Mouse (Mus musculus): Measurements from ENCODE around the gene Ctbp2. TPM values are rescaled to one million over a fixed set of nuclear protein-coding genes. Genes with fewer than 3 reads are reported as not detected.

The Ctbp2 gene
- total RNA-seq, 2 experiments from 2014 or later, result 44.1 to 47.4 TPM

DNA sequence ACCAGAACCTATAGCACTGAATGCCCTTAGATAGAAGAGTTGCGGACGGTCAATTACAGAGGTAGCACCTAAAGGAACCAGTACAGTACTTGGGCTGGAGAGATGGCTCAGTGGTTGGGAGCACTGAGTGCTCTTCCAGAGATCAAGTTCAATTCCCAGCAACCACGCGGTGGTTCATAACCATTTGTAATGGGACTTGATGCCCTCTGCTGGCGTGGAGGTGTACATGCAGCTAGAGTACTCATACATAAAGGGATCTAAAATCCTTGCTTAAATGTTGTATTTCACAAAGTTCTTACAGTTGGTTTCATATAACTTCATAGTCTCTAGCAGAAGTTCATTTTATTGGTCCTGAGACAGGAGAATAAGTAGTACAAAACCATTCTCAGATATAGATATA lies 9.4 kb upstream of the Ctbp2 start:
- no peak overlapping the region for H3K4me3 ChIP-seq
- DNase-seq (ENCODE audit: low spot score in 2 of 2), result no peak
- no peak overlapping the region for H3K27ac ChIP-seq
- TF ChIP-seq CTCF (conservative IDR thresholded peaks at IDR 0.05), result peak; percentile 68

DNA sequence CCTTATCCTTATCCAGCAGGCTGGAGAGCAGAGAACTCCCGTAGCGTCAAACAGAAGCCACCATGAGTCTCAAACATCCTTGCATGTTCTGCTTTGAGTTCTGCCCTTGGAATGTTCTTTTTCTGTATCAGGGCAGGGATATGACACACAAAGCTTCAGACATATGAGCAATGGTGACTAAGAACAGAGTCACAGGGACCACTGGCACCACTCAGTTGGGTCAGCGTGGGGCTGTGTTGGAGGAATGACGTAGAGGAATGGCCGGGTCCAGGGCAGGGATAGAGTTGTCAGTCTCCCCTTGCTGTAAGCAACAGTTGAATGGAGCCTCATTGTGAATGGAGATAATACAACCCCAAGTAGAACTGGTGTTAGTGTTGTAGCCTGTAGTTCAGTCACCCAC lies 8.5 kb upstream of the Ctbp2 start:
- no peak for TF ChIP-seq CTCF (conservative IDR thresholded peaks at IDR 0.05)
- no peak overlapping the region for H3K27ac ChIP-seq
- H3K4me3 ChIP-seq, result no peak overlapping the region
- DNase-seq (ENCODE audit: low spot score in 2 of 2), result no peak

DNA sequence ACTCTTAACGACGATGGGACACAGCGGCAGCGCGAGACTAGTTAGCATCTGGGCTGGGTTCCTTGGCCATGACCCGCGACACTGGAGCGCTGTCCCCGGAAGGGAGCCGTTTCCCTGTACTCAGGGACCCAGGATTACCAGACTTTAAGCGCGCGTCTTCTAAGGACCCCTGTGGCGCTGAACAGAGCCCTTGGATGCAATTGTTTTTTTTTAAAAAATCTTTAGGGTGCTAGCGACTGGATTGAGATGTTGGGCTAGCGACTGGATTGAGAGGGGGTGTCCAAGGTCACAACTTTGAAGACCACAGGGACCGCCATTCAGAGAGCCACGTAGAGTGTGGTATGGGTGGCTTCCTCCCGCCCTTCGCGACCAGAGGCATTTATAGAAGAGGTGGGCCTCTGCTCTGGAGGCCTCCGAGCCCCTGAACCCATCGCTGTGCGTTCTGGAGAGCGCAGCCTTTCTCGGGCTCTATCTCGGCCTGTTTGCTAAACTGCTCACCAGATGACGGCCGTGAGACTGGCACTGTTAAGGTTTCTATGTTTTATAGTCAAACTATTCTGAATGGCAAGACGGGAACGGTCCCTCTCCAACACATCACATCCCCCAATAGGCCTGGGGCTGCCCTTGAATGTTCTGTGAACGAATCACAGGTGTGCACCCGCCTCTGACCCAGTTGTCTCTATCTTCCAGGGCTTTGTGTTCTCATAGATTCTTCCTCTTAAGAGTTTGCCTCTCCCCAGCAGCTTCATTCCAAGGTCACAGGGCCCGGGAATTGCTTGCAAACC lies 739 bp upstream of the Ctbp2 start:
- Histone ChIP-seq H3K4me3 (peak overlapping the region; percentile 85), H3K27ac (peak overlapping the region; percentile 91; the same call in 1 of the 2 replicates)
- DNase-seq (ENCODE audit: low spot score in 2 of 2), result no peak
- TF ChIP-seq CTCF (conservative IDR thresholded peaks at IDR 0.05), result no peak

GRCm38 (mm10) chr7:133123244-133123998 lies 733 bp downstream of the Ctbp2 start, which contains the start of gene Fgfr2:
TSS of gene Fgfr2 (minus strand) at chr7:133123350.
- no peak for TF ChIP-seq CTCF (conservative IDR thresholded peaks at IDR 0.05)
- peak; percentile 17 to 46 for DNase-seq (ENCODE audit: low spot score in 2 of 2)

GRCm38 (mm10) chr7:133122379-133123243 lies 1.5 kb downstream of the Ctbp2 start:
- H3K27ac ChIP-seq, result peak overlapping the region; percentile 91
- TF ChIP-seq CTCF (conservative IDR thresholded peaks at IDR 0.05), result no peak
- peak overlapping the region; percentile 85 for H3K4me3 ChIP-seq
- DNase-seq (ENCODE audit: low spot score in 2 of 2), result peak in 1 of 2 experiments; percentile 30

More at GRCm38 (mm10) chr7:133123244-133123998, 733 bp downstream of the Ctbp2 start, which contains the start of gene Fgfr2:
- Histone ChIP-seq H3K27ac (peak within 1 kb of the TSS; percentile 91), H3K4me3 (peak within 1 kb of the TSS; percentile 85)

DNA sequence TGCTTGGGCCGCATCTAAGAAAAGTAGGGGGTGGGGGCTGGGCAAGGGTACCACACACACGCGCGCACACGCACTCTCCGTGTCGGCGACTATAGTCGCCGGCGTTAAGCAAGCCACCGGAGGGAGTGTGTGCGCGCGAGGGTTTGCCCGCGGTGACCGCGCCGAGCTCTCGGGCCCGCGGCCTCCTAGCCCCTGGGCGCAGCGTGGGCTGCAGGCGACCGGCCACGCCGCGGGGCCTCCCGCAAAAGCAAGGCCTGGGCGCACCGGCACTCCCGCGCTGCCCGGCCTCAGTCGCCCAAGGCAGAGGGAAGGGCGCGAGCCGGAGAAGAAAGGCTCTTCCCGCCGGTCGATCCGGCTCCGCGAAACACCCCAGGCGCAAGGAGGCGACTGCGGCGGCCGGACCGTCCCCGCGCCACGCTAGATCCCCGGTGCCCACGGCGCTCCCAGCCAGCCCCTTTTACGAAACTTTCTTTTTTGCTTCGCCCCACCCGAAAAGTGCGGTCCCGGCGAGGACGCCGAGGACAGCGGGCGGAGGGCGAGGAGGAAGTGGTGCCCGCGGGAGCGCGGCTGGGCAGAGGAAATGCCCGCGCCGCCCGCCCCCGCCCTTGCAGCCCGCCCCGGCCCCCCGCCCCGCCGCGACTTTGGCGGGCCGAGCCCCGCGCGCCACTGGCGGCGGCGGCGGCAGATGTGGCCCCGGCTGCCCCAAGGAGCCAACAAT lies 2.3 kb downstream of the Ctbp2 start:
- 0 out of 2 replicates have a peak, but pooled peaks have one; percentile 14 for TF ChIP-seq CTCF (conservative IDR thresholded peaks at IDR 0.05)
- H3K4me3 ChIP-seq, result peak overlapping the region; percentile 85
- DNase-seq (ENCODE audit: low spot score in 2 of 2), result no peak
- H3K27ac ChIP-seq, result peak overlapping the region; percentile 91

GRCm38 (mm10) chr7:133121080-133121607 lies 3.0 kb downstream of the Ctbp2 start:
- peak overlapping the region; percentile 91 for H3K27ac ChIP-seq

DNA sequence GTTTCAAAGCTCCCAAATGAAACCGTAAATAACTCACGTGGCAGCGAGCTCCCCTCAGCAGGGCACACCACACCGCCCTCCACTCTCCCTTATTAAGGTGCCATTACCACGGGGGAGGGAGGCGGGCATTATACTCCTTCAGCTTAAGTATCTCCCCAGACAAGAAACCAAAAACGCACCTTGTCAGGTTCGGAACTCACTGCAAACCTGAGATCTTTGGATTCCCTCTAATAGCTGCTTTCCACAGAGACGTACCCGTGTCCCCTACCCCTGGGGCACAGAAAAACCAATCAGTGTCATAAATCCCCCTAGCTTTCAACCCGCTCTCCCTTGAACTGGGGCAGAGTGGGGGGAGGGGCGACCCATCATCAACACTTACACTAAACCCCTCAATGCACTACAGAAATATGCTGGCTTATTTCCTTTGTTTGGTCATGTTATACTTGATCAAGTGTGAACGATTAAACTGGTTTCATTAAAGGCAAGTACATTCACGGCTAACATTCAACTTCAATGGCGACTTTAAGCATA lies 3.9 kb downstream of the Ctbp2 start:
- H3K4me3 ChIP-seq, result no peak overlapping the region
- no peak for DNase-seq (ENCODE audit: low spot score in 2 of 2)
- no peak overlapping the region for H3K27ac ChIP-seq
- TF ChIP-seq CTCF (conservative IDR thresholded peaks at IDR 0.05), result no peak

More at GRCm38 (mm10) chr7:133121080-133121607, 3.0 kb downstream of the Ctbp2 start:
- no peak for DNase-seq (ENCODE audit: low spot score in 2 of 2)
- peak overlapping the region; percentile 85 for H3K4me3 ChIP-seq
- TF ChIP-seq CTCF (conservative IDR thresholded peaks at IDR 0.05), result no peak

DNA sequence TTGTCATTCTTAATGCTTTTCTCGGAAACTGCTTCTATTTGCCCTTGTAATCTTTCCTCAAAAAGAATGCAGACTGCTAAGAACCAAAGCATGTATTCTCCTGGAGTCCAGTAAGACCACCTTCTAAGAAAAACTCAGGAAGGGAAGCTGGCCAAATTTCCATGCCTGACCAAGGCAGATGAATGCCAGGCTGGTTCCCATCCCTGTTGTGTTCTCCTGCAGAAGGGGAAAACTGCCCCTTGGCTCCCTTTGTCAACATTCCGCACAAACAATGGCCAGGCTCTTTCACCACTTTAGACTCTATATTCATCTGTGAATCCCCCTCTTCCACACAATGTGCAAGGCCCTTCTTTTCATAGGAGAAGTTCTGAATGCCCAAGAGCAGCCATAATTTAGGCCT lies 6.3 kb downstream of the Ctbp2 start:
- no peak for TF ChIP-seq CTCF (conservative IDR thresholded peaks at IDR 0.05)
- H3K4me3 ChIP-seq, result no peak overlapping the region
- H3K27ac ChIP-seq, result no peak overlapping the region
- DNase-seq (ENCODE audit: low spot score in 2 of 2), result no peak

DNA sequence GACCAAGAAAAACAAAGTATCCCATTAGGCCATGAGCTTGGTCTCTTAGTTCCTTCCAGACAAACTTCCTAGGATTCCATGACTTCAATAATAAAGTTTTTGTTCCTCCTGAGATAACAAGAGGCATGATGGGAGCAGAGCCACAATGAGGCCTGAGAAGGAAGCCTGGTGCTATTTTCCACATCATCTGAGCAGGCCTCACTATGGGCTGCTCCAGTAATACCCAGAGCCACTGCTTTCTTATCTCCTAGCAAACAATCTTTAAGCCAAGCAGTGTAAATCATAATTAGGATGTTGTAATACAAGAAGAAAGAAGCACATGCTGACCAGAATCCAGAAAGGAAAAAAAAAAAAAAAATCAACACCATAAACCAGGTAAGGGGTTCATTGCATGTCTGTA lies 7.6 kb downstream of the Ctbp2 start:
- Histone ChIP-seq H3K27ac (no peak overlapping the region), H3K4me3 (no peak overlapping the region)
- no peak for TF ChIP-seq CTCF (conservative IDR thresholded peaks at IDR 0.05)
- no peak for DNase-seq (ENCODE audit: low spot score in 2 of 2)

DNA sequence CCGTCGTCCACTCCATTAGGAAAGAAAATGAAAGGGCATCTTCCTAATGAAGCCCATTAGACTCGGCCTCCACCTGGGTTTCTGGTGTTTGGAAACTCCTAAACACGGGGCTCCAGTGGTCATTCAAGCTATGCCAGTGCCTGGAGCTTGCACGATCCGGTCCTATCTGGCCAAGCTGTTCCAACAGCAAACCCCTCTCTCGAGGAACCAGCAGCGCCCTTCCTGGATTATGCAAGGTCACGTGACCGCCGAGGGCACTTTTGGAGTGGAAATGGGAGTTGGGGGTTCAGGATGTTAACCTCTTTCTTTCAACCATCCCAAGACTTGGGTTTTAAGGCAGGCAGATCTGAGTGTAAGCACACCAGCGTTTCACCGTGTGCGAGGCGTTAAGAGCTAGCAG lies 8.3 kb downstream of the Ctbp2 start:
- DNase-seq (ENCODE audit: low spot score in 2 of 2), result no peak
- no peak overlapping the region for H3K27ac ChIP-seq
- H3K4me3 ChIP-seq, result peak overlapping the region; percentile 18; the same call in 1 of the 2 replicates
- no peak for TF ChIP-seq CTCF (conservative IDR thresholded peaks at IDR 0.05)
